Mouse (Mus musculus) forebrain, embryonic 14.5 days (tissue): ENCODE data around the gene Amn1. TPM values are rescaled to one million over a fixed set of nuclear protein-coding genes. Genes with fewer than 3 reads are reported as not detected.

Experiments used
- polyA plus RNA-seq: library from polyadenylated mRNA; unstranded; fragments of >200 nt; fragmentation: Nextera tagmentation; extraction: Ambion mirVana; gene quantifications from 2 replicates; pipeline ENCODE4 v1.2.1, GENCODE M21; 2014

The Amn1 gene
- polyA plus RNA-seq, 1 experiment from 2014 or later = 121 TPM

Other genes with a start within 250 kb of the Amn1 start
- gene Sinhcaf, start 242.2 kb downstream of the Amn1 start, polyA plus RNA-seq = 137 and 152 TPM in 2 replicates
- 10.9 and 16.9 TPM in 2 replicates for gene Dennd5b, start 87.0 kb downstream of the Amn1 start, polyA plus RNA-seq
- not detected in 2 replicates for gene Gm10203, start 58.5 kb downstream of the Amn1 start, polyA plus RNA-seq
- 4.3 and 7.0 TPM in 2 replicates for gene Etfbkmt, start 48.9 kb downstream of the Amn1 start, polyA plus RNA-seq
- 32.6 and 33.3 TPM in 2 replicates for gene Resf1, start 120.7 kb upstream of the Amn1 start, polyA plus RNA-seq
- 17.9 and 24.3 TPM in 2 replicates for gene Bicd1, start 220.2 kb upstream of the Amn1 start, polyA plus RNA-seq